Mouse (Mus musculus) forebrain, embryonic 16.5 days (tissue): ENCODE data around the gene Sema4a. TPM values are rescaled to one million over a fixed set of nuclear protein-coding genes. Genes with fewer than 3 reads are reported as not detected.

Experiments used
- ATAC-seq: fragments of 200-750 bp; cut with Nextera tagmentation; 2 replicates; pipeline ENCODE4 v1.8.0; 2017; ENCODE audit warnings: mild to moderate bottlenecking, moderate library complexity
- H3K27ac ChIP-seq: fragments of 300-500 bp; sonication (generic); 2 replicates; pipeline ENCODE4 v1.5.1; 2014; ENCODE audit warnings: low read length, control low read depth
- H3K27me3 ChIP-seq: fragments of 300-500 bp; sonication (generic); replicated peaks from 2 replicates; pipeline ENCODE4 v1.6.1; 2014; ENCODE audit warnings: low read length; ENCODE audit not compliant: control insufficient read depth, insufficient read depth
- H3K36me3 ChIP-seq: fragments of 300-500 bp; sonication (generic); 2 replicates; pipeline ENCODE4 v1.6.1; 2014; ENCODE audit not compliant: control insufficient read depth, insufficient read depth
- H3K4me1 ChIP-seq: fragments of 300-500 bp; sonication (generic); replicated peaks from 2 replicates; pipeline ENCODE4 v1.6.1; 2014; ENCODE audit warnings: low read length; ENCODE audit not compliant: control insufficient read depth, insufficient read depth
- H3K4me2 ChIP-seq: fragments of 300-500 bp; sonication (generic); 2 replicates; pipeline ENCODE4 v1.6.1; 2014; ENCODE audit warnings: mild to moderate bottlenecking, low read length, control low read depth
- H3K4me3 ChIP-seq: fragments of 300-500 bp; sonication (generic); replicated peaks from 2 replicates; pipeline ENCODE4 v1.5.1; 2014; ENCODE audit warnings: mild to moderate bottlenecking, low read length, control low read depth
- H3K9ac ChIP-seq: fragments of 300-500 bp; sonication (generic); replicated peaks from 2 replicates; pipeline ENCODE4 v1.6.1; 2014; ENCODE audit warnings: low read depth, low read length, control low read depth
- H3K9me3 ChIP-seq: fragments of 300-500 bp; sonication (generic); 2 replicates; pipeline ENCODE4 v1.6.1; 2016; ENCODE audit warnings: low read length; ENCODE audit not compliant: control insufficient read depth
- WGBS: fragments of 180-500 bp; shearing (Covaris S2); extraction: QIAGEN DNeasy Blood & Tissue Kit; methylation state at CpG from one replicate; pipeline ENCODE4 v1.1.7; 2014; 5-methylcytosine and 5-hydroxymethylcytosine counted together
- polyA plus RNA-seq: library from polyadenylated mRNA; unstranded; fragments of >200 nt; fragmentation: Nextera tagmentation; extraction: Ambion mirVana; gene quantifications from 2 replicates; pipeline ENCODE4 v1.2.1, GENCODE M21; 2015

The Sema4a gene
- polyA plus RNA-seq, 1 experiment from 2014 or later, result 25.8 TPM

DNA sequence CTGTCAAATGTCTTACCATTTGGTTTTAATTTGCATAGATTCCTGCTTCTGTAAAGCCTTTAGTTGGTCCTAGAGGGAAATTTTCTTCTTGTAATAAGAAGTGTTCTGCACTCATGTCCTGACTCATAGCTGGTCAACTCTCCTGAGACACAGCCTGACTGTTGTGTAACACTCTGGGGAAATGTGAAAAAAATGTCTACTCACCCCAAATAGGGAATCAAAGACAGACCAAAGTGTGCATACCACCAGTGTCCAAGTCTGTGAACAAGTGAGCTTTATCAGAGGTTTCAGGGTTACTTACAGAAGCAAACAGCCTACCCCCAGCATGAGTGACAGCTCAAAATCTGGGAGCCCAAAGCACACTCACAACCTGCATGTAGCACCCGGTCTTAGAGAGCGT lies 4.1 kb upstream of the Sema4a start:
- H3K9ac ChIP-seq, result no peak overlapping the region
- no peaks in the 10 kb centered on the region for H3K4me1 ChIP-seq
- H3K27me3 ChIP-seq, result peaks cover 4% of the 10 kb centered on the region; the same call in 1 of the 2 replicates
- no peak overlapping the region for H3K4me2 ChIP-seq
- H3K9me3 ChIP-seq, result no peaks in the 10 kb centered on the region
- WGBS, result 88% methylated on average over 2 of the region's 2 CpGs
- no peaks in the 10 kb centered on the region for H3K36me3 ChIP-seq
- H3K27ac ChIP-seq, result no peak overlapping the region
- H3K4me3 ChIP-seq, result no peak overlapping the region
- ATAC-seq, result no peak

- WGBS, result 47% methylated on average over 3 of the region's 3 CpGs
- peaks cover 4% of the 10 kb centered on the region; the same call in 1 of the 2 replicates for H3K27me3 ChIP-seq
- no peak for ATAC-seq
These were observed 3.4 kb upstream of the Sema4a start for GRCm38 (mm10) chr3:88464425-88464824.

DNA sequence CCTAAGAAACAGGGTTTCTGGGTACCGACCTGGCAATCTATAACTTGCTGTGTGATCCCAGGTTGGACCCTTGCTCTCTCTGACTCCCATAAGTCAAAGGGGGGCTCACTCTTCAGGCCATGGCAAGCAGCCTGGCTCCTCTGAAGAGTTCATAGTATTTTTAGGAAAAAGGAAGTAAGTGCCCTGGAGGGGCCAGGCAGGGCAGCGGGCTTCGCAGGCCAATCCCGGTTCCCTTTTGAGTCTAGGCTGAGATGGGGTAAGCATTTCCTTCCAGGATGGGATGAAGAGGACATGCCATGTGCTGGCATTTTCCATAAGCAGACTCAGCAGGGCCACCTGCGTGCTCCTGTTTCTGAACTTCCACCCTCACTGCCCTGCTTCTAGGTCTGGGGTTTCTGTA lies 953 bp downstream of the Sema4a start:
- Histone ChIP-seq H3K27me3 (0 out of 2 replicates have a peak, but pooled peaks cover 4% of the 10 kb centered on the region), H3K4me3 (no peak overlapping the region), H3K9me3 (no peaks in the 10 kb centered on the region), H3K4me2 (no peak overlapping the region), H3K27ac (no peak overlapping the region), H3K36me3 (no peaks in the 10 kb centered on the region), H3K9ac (no peak overlapping the region), H3K4me1 (peaks cover 23% of the 10 kb centered on the region)
- ATAC-seq, result no peak
- 81% methylated on average over 5 of the region's 5 CpGs for WGBS

More at GRCm38 (mm10) chr3:88464425-88464824, 3.4 kb upstream of the Sema4a start:
- H3K9me3 ChIP-seq, result no peaks in the 10 kb centered on the region
- H3K4me2 ChIP-seq, result no peak overlapping the region
- H3K27ac ChIP-seq, result no peak overlapping the region
- no peak overlapping the region for H3K9ac ChIP-seq
- H3K4me1 ChIP-seq, result no peaks in the 10 kb centered on the region
- H3K36me3 ChIP-seq, result no peaks in the 10 kb centered on the region
- H3K4me3 ChIP-seq, result no peak overlapping the region

DNA sequence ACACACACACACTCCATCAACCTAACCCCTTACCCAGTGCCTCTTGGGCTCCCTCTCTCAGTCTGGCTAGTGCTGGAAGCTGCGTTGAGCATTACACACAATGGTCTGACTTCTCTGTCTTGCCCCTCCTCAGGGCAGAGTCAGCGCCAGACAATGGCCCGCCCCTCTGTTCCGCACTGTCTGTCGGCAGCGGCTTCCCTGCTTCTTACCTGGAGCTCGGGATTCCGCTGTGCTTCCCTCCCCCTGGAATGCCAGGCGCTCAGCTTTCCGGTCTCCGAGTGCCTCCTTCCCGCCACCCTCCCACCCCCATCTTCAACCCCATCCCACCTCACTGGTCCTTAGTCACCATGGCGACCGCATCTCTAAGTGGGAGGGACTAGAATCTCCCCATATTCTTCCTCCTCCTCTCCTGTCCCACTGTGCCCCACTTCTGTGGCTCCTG lies 2.2 kb downstream of the Sema4a start:
- Histone ChIP-seq H3K4me3 (peak overlapping the region; percentile 60), H3K9ac (peak overlapping the region; percentile 79), H3K4me1 (peaks cover 23% of the 10 kb centered on the region), H3K4me2 (peak overlapping the region; percentile 53), H3K27ac (peak overlapping the region; percentile 75), H3K9me3 (no peaks in the 10 kb centered on the region), H3K27me3 (no peaks in the 10 kb centered on the region), H3K36me3 (no peaks in the 10 kb centered on the region)
- WGBS, result under 1% methylated on average over 14 of the region's 14 CpGs
- peak; percentile 89 for ATAC-seq

- H3K27me3 ChIP-seq, result no peaks in the 10 kb centered on the region
- H3K9ac ChIP-seq, result peak overlapping the region; percentile 79
- no peak overlapping the region; the same call in 1 of the 2 replicates for H3K4me3 ChIP-seq
- peak overlapping the region; percentile 53 for H3K4me2 ChIP-seq
- no peak overlapping the region for H3K27ac ChIP-seq
- no peaks in the 10 kb centered on the region for H3K9me3 ChIP-seq
- H3K36me3 ChIP-seq, result no peaks in the 10 kb centered on the region
- peaks cover 23% of the 10 kb centered on the region for H3K4me1 ChIP-seq
- no peak for ATAC-seq
- 76% methylated on average over 7 of the region's 7 CpGs for WGBS
These were observed 4.0 kb downstream of the Sema4a start for GRCm38 (mm10) chr3:88456746-88457532.

DNA sequence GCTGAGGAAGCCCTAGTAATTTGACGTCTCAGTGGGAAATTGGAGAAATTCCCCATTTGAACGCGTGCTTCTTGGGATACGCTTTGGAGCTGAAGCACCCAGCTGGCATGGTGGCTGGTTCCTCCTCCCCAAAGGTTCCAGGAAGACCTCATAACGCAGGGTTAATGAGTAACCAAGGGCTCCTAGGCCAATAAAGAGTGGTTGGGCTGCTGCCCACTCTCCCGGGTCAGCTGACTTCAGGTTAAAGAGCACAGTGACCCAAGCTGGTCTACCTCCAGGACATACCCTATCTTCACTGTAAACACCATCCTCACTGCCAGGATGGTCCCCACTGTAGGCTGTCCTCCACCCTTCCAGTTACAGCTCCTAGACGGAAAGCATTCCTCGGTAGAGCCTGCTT lies 4.7 kb downstream of the Sema4a start:
- no peak overlapping the region for H3K4me2 ChIP-seq
- 93% methylated on average over 8 of the region's 8 CpGs for WGBS
- no peak overlapping the region for H3K9ac ChIP-seq

DNA sequence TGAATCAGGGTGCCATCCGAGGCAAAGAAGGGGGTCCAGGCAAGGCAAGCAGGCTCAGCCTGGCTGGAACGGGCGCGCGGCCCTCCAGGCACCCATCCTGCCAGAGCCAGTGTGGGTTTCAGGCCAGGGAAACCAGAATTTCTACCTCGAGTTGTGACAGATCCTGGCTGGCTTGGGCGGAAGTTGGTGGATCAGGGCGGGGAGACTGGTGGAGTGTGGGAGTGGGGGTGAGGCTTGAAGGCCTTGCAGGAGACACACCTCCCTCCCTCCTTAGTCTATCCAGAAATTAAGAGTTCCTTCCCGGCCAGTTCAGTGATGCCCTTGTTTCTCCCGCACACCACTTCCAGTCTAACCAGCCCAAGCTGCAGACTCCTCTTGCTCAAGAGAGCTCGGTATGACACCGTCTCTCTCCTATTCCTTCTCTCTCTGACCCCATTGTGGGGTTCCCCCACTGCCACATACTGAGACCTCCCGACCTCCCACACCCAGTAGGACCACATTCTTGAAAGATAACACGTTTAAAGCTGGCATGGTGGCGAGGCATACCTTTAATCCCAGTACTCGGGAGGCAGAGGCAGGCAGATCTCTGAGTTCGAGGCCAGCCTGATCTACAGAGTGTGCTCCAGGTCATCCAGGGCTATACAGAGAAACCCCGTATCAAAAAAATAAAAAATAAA lies 5.3 kb downstream of the Sema4a start:
- no peaks in the 10 kb centered on the region for H3K9me3 ChIP-seq
- H3K27ac ChIP-seq, result no peak overlapping the region
- no peaks in the 10 kb centered on the region for H3K36me3 ChIP-seq
- H3K4me1 ChIP-seq, result peaks cover 23% of the 10 kb centered on the region
- no peak for ATAC-seq
- no peak overlapping the region for H3K4me2 ChIP-seq
- no peaks in the 10 kb centered on the region for H3K27me3 ChIP-seq
- no peak overlapping the region for H3K4me3 ChIP-seq
- 81% methylated on average over 18 of the region's 18 CpGs for WGBS
- H3K9ac ChIP-seq, result 0 out of 2 replicates have a peak overlapping the region, but pooled peaks have one; percentile 15

More for the DNA sequence above, 4.7 kb downstream of the Sema4a start:
- H3K27ac ChIP-seq, result no peak overlapping the region
- no peak for ATAC-seq
- H3K9me3 ChIP-seq, result no peaks in the 10 kb centered on the region
- H3K36me3 ChIP-seq, result no peaks in the 10 kb centered on the region
- peaks cover 23% of the 10 kb centered on the region for H3K4me1 ChIP-seq
- H3K4me3 ChIP-seq, result no peak overlapping the region
- H3K27me3 ChIP-seq, result no peaks in the 10 kb centered on the region

- Histone ChIP-seq H3K36me3 (no peaks in the 10 kb centered on the region), H3K9ac (0 out of 2 replicates have a peak overlapping the region, but pooled peaks have one; percentile 15), H3K27me3 (no peaks in the 10 kb centered on the region), H3K9me3 (no peaks in the 10 kb centered on the region), H3K27ac (no peak overlapping the region), H3K4me1 (peaks cover 24% of the 10 kb centered on the region), H3K4me2 (no peak overlapping the region), H3K4me3 (no peak overlapping the region)
- WGBS, result 58% methylated on average over 9 of the region's 9 CpGs
- no peak for ATAC-seq
These were observed 6.0 kb downstream of the Sema4a start for GRCm38 (mm10) chr3:88454762-88455587.

GRCm38 (mm10) chr3:88453986-88454385 lies 7.0 kb downstream of the Sema4a start:
- H3K27ac ChIP-seq, result no peak overlapping the region
- ATAC-seq, result no peak
- WGBS, result 77% methylated on average over 8 of the region's 8 CpGs
- H3K36me3 ChIP-seq, result no peaks in the 10 kb centered on the region
- peaks cover 28% of the 10 kb centered on the region for H3K4me1 ChIP-seq
- H3K4me2 ChIP-seq, result no peak overlapping the region
- H3K27me3 ChIP-seq, result no peaks in the 10 kb centered on the region
- H3K9me3 ChIP-seq, result no peaks in the 10 kb centered on the region
- H3K4me3 ChIP-seq, result no peak overlapping the region
- no peak overlapping the region for H3K9ac ChIP-seq
